Mouse (Mus musculus): Measurements from ENCODE around the gene Aurkaip1. TPM values are rescaled to one million over a fixed set of nuclear protein-coding genes. Genes with fewer than 3 reads are reported as not detected.

Aurkaip1 gene
- polyA plus RNA-seq, 1 experiment from 2014 or later, result 118 TPM

- Histone ChIP-seq H3K27me3 (ENCODE audit: control insufficient read depth, insufficient read depth, low read length) (no peaks in the 10 kb centered on the region), H3K4me3 (replicated peaks; ENCODE audit: low read depth, low read length) (no peak overlapping the region), H3K9me3 (ENCODE audit: control insufficient read depth, low read length) (no peaks in the 10 kb centered on the region), H3K4me2 (ENCODE audit: low read length) (no peak overlapping the region), H3K4me1 (ENCODE audit: control insufficient read depth, insufficient read depth, low read length) (peaks cover 12% of the 10 kb centered on the region), H3K36me3 (ENCODE audit: control insufficient read depth, insufficient read depth, low read length) (peaks cover 53% of the 10 kb centered on the region), H3K9ac (replicated peaks; ENCODE audit: low read length) (no peak overlapping the region), H3K27ac (replicated peaks; ENCODE audit: low read depth, low read length) (no peak overlapping the region)
- 97% methylated on average over 9 of the region's 9 CpGs for WGBS
- DNase-seq (no peak), ATAC-seq (ENCODE audit: low FRiP score, low TSS enrichment) (no peak)
These were observed 22.3 kb downstream of the Aurkaip1 start for GRCm38 (mm10) chr4:155853421-155853820.

GRCm38 (mm10) chr4:155854991-155855390 is 23.9 kb downstream of the Aurkaip1 start:
- ATAC-seq (ENCODE audit: low FRiP score, low TSS enrichment), result no peak
- Histone ChIP-seq H3K27ac (replicated peaks; ENCODE audit: low read depth, low read length) (no peak overlapping the region), H3K4me3 (replicated peaks; ENCODE audit: low read depth, low read length) (no peak overlapping the region), H3K4me1 (ENCODE audit: control insufficient read depth, insufficient read depth, low read length) (0 out of 2 replicates have a peak, but pooled peaks cover under 1% of the 10 kb centered on the region), H3K36me3 (ENCODE audit: control insufficient read depth, insufficient read depth, low read length) (peaks cover 68% of the 10 kb centered on the region), H3K4me2 (ENCODE audit: low read length) (no peak overlapping the region), H3K9ac (replicated peaks; ENCODE audit: low read length) (no peak overlapping the region), H3K27me3 (ENCODE audit: control insufficient read depth, insufficient read depth, low read length) (no peaks in the 10 kb centered on the region), H3K9me3 (ENCODE audit: control insufficient read depth, low read length) (no peaks in the 10 kb centered on the region)
- 96% methylated on average over 12 of the region's 12 CpGs for WGBS
- no peak for DNase-seq

GRCm38 (mm10) chr4:155856071-155856470 is 25.0 kb downstream of the Aurkaip1 start:
- no peak overlapping the region for H3K4me3 ChIP-seq (replicated peaks; ENCODE audit: low read depth, low read length)
- 92% methylated on average over 12 of the region's 12 CpGs for WGBS
- no peaks in the 10 kb centered on the region for H3K4me1 ChIP-seq (ENCODE audit: control insufficient read depth, insufficient read depth, low read length)
- no peak overlapping the region for H3K4me2 ChIP-seq (ENCODE audit: low read length)
- H3K36me3 ChIP-seq (ENCODE audit: control insufficient read depth, insufficient read depth, low read length), result peaks cover 78% of the 10 kb centered on the region
- no peak for DNase-seq
- no peak for ATAC-seq (ENCODE audit: low FRiP score, low TSS enrichment)
- no peaks in the 10 kb centered on the region for H3K9me3 ChIP-seq (ENCODE audit: control insufficient read depth, low read length)
- no peak overlapping the region for H3K9ac ChIP-seq (replicated peaks; ENCODE audit: low read length)
- H3K27ac ChIP-seq (replicated peaks; ENCODE audit: low read depth, low read length), result no peak overlapping the region
- no peaks in the 10 kb centered on the region for H3K27me3 ChIP-seq (ENCODE audit: control insufficient read depth, insufficient read depth, low read length)

DNA sequence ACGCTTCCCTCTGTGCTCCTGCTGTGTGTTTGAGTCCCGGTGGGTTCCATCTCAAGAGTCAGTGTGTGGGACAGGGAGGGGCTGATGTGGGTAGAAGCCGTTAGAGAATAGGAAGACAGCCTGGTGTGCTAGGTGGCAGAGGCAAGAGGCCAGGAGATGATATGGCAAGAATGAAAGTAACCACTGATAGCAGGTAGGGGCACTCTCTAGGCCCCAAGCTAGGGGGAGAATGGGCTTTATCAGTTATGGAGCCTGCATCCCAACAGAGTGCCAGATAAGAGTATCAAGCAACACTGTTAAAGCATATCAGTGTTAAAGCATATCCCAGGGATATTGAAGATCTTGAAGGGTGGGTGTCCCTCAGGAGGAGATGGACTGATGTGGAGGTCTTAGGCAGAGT is 25.8 kb downstream of the Aurkaip1 start:
- no peak for DNase-seq
- no peak overlapping the region for H3K27ac ChIP-seq (replicated peaks; ENCODE audit: low read depth, low read length)
- H3K9ac ChIP-seq (replicated peaks; ENCODE audit: low read length), result no peak overlapping the region
- peaks cover 86% of the 10 kb centered on the region for H3K36me3 ChIP-seq (ENCODE audit: control insufficient read depth, insufficient read depth, low read length)
- ATAC-seq (ENCODE audit: low FRiP score, low TSS enrichment), result no peak
- H3K4me3 ChIP-seq (replicated peaks; ENCODE audit: low read depth, low read length), result no peak overlapping the region
- WGBS, result 90% methylated on average over 3 of the region's 3 CpGs
- H3K9me3 ChIP-seq (ENCODE audit: control insufficient read depth, low read length), result no peaks in the 10 kb centered on the region
- no peak overlapping the region for H3K4me2 ChIP-seq (ENCODE audit: low read length)
- no peaks in the 10 kb centered on the region for H3K27me3 ChIP-seq (ENCODE audit: control insufficient read depth, insufficient read depth, low read length)
- no peaks in the 10 kb centered on the region for H3K4me1 ChIP-seq (ENCODE audit: control insufficient read depth, insufficient read depth, low read length)

- WGBS, result 37% methylated on average over 13 of the region's 13 CpGs
- peaks cover 76% of the 10 kb centered on the region for H3K36me3 ChIP-seq (ENCODE audit: control insufficient read depth, insufficient read depth, low read length)
- H3K27me3 ChIP-seq (ENCODE audit: control insufficient read depth, insufficient read depth, low read length), result no peaks in the 10 kb centered on the region
- H3K4me2 ChIP-seq (ENCODE audit: low read length), result no peak overlapping the region
- ATAC-seq (ENCODE audit: low FRiP score, low TSS enrichment), result no peak
- DNase-seq, result no peak
- H3K4me1 ChIP-seq (ENCODE audit: control insufficient read depth, insufficient read depth, low read length), result no peaks in the 10 kb centered on the region
- H3K9me3 ChIP-seq (ENCODE audit: control insufficient read depth, low read length), result no peaks in the 10 kb centered on the region
- no peak overlapping the region for H3K4me3 ChIP-seq (replicated peaks; ENCODE audit: low read depth, low read length)
- H3K27ac ChIP-seq (replicated peaks; ENCODE audit: low read depth, low read length), result no peak overlapping the region
- no peak overlapping the region for H3K9ac ChIP-seq (replicated peaks; ENCODE audit: low read length)
These were observed 28.2 kb downstream of the Aurkaip1 start for GRCm38 (mm10) chr4:155859318-155859717.

- no peak for DNase-seq
- no peaks in the 10 kb centered on the region for H3K27me3 ChIP-seq (ENCODE audit: control insufficient read depth, insufficient read depth, low read length)
- H3K4me1 ChIP-seq (ENCODE audit: control insufficient read depth, insufficient read depth, low read length), result no peaks in the 10 kb centered on the region
- H3K9me3 ChIP-seq (ENCODE audit: control insufficient read depth, low read length), result no peaks in the 10 kb centered on the region
- no peak overlapping the region for H3K27ac ChIP-seq (replicated peaks; ENCODE audit: low read depth, low read length)
- no peak overlapping the region for H3K9ac ChIP-seq (replicated peaks; ENCODE audit: low read length)
- H3K4me3 ChIP-seq (replicated peaks; ENCODE audit: low read depth, low read length), result no peak overlapping the region
- H3K36me3 ChIP-seq (ENCODE audit: control insufficient read depth, insufficient read depth, low read length), result peaks cover 67% of the 10 kb centered on the region
- 93% methylated on average over 7 of the region's 7 CpGs for WGBS
- no peak overlapping the region for H3K4me2 ChIP-seq (ENCODE audit: low read length)
- ATAC-seq (ENCODE audit: low FRiP score, low TSS enrichment), result no peak
These were observed 30.7 kb downstream of the Aurkaip1 start for GRCm38 (mm10) chr4:155861787-155862186.

- Histone ChIP-seq H3K4me1 (ENCODE audit: control insufficient read depth, insufficient read depth, low read length) (no peaks in the 10 kb centered on the region), H3K4me3 (replicated peaks; ENCODE audit: low read depth, low read length) (no peak within 1 kb of the TSS), H3K4me2 (ENCODE audit: low read length) (no peak within 1 kb of the TSS), H3K9ac (replicated peaks; ENCODE audit: low read length) (no peak within 1 kb of the TSS), H3K36me3 (ENCODE audit: control insufficient read depth, insufficient read depth, low read length) (peaks cover 58% of the 10 kb centered on the region), H3K27me3 (ENCODE audit: control insufficient read depth, insufficient read depth, low read length) (no peaks in the 10 kb centered on the region), H3K27ac (replicated peaks; ENCODE audit: low read depth, low read length) (no peak within 1 kb of the TSS), H3K9me3 (ENCODE audit: control insufficient read depth, low read length) (no peaks in the 10 kb centered on the region)
- WGBS, result 78% methylated on average over 5 of the region's 5 CpGs
- ATAC-seq (ENCODE audit: low FRiP score, low TSS enrichment) (no peak), DNase-seq (no peak)
These were observed 31.9 kb downstream of the Aurkaip1 start, which contains the start of gene Tas1r3 for GRCm38 (mm10) chr4:155863001-155863400. Gene Tas1r3 (minus strand): TSS chr4:155863362.

GRCm38 (mm10) chr4:155868614-155869298 is 37.7 kb downstream of the Aurkaip1 start:
- Histone ChIP-seq H3K4me1 (ENCODE audit: control insufficient read depth, insufficient read depth, low read length) (peaks cover 12% of the 10 kb centered on the region), H3K36me3 (ENCODE audit: control insufficient read depth, insufficient read depth, low read length) (peaks cover 32% of the 10 kb centered on the region), H3K9ac (replicated peaks; ENCODE audit: low read length) (peak overlapping the region; percentile 76), H3K9me3 (ENCODE audit: control insufficient read depth, low read length) (no peaks in the 10 kb centered on the region), H3K4me2 (ENCODE audit: low read length) (peak overlapping the region; percentile 97), H3K27ac (replicated peaks; ENCODE audit: low read depth, low read length) (peak overlapping the region; percentile 41; the same call in 1 of the 2 replicates), H3K27me3 (ENCODE audit: control insufficient read depth, insufficient read depth, low read length) (no peaks in the 10 kb centered on the region), H3K4me3 (replicated peaks; ENCODE audit: low read depth, low read length) (peak overlapping the region; percentile 78)
- ATAC-seq (ENCODE audit: low FRiP score, low TSS enrichment) (no peak; the same call in 1 of the 2 replicates), DNase-seq (no peak)
- WGBS, result 11% methylated on average over 22 of the region's 22 CpGs

Data from midbrain, embryonic 14.5 days (tissue).